Mouse (Mus musculus) frontal cortex, adult 2 months (tissue): ENCODE measurements around the gene Trap1a. TPM values are rescaled to one million over a fixed set of nuclear protein-coding genes. Genes with fewer than 3 reads are reported as not detected.

Experiments used
- polyA plus RNA-seq: library from polyadenylated mRNA; depleted of rRNA; stranded (reverse); fragments of >200 nt; gene quantifications from 2 replicates; pipeline ENCODE4 v1.2.3, GENCODE M21; 2012; rRNA removed

Gene Trap1a
- polyA plus RNA-seq, 1 experiment = 0.12 TPM

Other genes with a start within 250 kb of the Trap1a start
- not detected in 2 replicates for gene Serpina7, start 248.4 kb upstream of the Trap1a start, polyA plus RNA-seq
- gene 4930513O06Rik, start 247.4 kb upstream of the Trap1a start, polyA plus RNA-seq = not detected in 2 replicates
- gene 4933428M09Rik, start 154.5 kb upstream of the Trap1a start, polyA plus RNA-seq = not detected in 2 replicates
- gene Mum1l1, start 123.6 kb upstream of the Trap1a start, polyA plus RNA-seq = 1.9 and 3.0 TPM in 2 replicates
- gene D330045A20Rik, start 146.7 kb downstream of the Trap1a start, polyA plus RNA-seq = 0.23 and 0.42 TPM in 2 replicates
- gene Rnf128, start 229.6 kb downstream of the Trap1a start, polyA plus RNA-seq = 11.3 and 11.9 TPM in 2 replicates